Mouse (Mus musculus) midbrain, postnatal 0 days (tissue): ENCODE data around the gene Mef2d. TPM values are rescaled to one million over a fixed set of nuclear protein-coding genes. Genes with fewer than 3 reads are reported as not detected.

Source experiments
- ATAC-seq: fragments of 200-750 bp; cut with Nextera tagmentation; 2 replicates; pipeline ENCODE4 v1.8.0; 2017; ENCODE audit warnings: moderate number of reproducible peaks, mild to moderate bottlenecking, moderate TSS enrichment, moderate library complexity; ENCODE audit not compliant: low FRiP score
- DNase-seq: peaks from one replicate; pipeline ENCODE4 v3.0.0-alpha.2; 2015; ENCODE audit warnings: low spot score
- H3K27ac ChIP-seq: fragments of 300-500 bp; sonication (generic); 2 replicates; pipeline ENCODE4 v1.5.1; 2014; ENCODE audit warnings: low read depth, mild to moderate bottlenecking, low read length, mixed read lengths
- H3K27me3 ChIP-seq: fragments of 300-500 bp; sonication (generic); 2 replicates; pipeline ENCODE4 v1.6.1; 2014; ENCODE audit warnings: low read length, control low read depth, mixed read lengths; ENCODE audit not compliant: insufficient read depth
- H3K36me3 ChIP-seq: fragments of 300-500 bp; sonication (generic); 2 replicates; pipeline ENCODE4 v1.6.1; 2014; ENCODE audit warnings: low read length, control low read depth, mixed read lengths; ENCODE audit not compliant: insufficient read depth
- H3K4me1 ChIP-seq: fragments of 300-500 bp; sonication (generic); 2 replicates; pipeline ENCODE4 v1.6.1; 2014; ENCODE audit warnings: mild to moderate bottlenecking, control low read depth, antibody characterized with exemption, low read length, mixed read lengths; ENCODE audit not compliant: insufficient read depth
- H3K4me2 ChIP-seq: fragments of 300-500 bp; sonication (generic); 2 replicates; pipeline ENCODE4 v1.6.1; 2014; ENCODE audit warnings: low read depth, mild to moderate bottlenecking, low read length, mixed read lengths; ENCODE audit not compliant: poor library complexity, severe bottlenecking
- H3K4me3 ChIP-seq: fragments of 300-500 bp; sonication (generic); 2 replicates; pipeline ENCODE4 v1.5.1; 2014; ENCODE audit warnings: low read depth, mild to moderate bottlenecking, low read length, moderate library complexity
- H3K9ac ChIP-seq: fragments of 300-500 bp; sonication (generic); replicated peaks from 2 replicates; pipeline ENCODE4 v1.6.1; 2014; ENCODE audit warnings: mild to moderate bottlenecking, low read length, moderate library complexity, mixed read lengths; ENCODE audit not compliant: poor library complexity, severe bottlenecking
- H3K9me3 ChIP-seq: fragments of 300-500 bp; sonication (generic); 2 replicates; pipeline ENCODE4 v1.6.1; 2016; ENCODE audit warnings: low read length, control low read depth
- CTCF ChIP-seq: IDR thresholded peaks from 2 replicates; pipeline ENCODE4 v1.5.1; 2016; ENCODE audit warnings: antibody characterized with exemption, mild to moderate bottlenecking
- WGBS: fragments of 180-500 bp; shearing (Covaris S2); extraction: QIAGEN DNeasy Blood & Tissue Kit; methylation state at CpG from one replicate; pipeline ENCODE4 v1.1.7; 2014; 5-methylcytosine and 5-hydroxymethylcytosine counted together
- polyA plus RNA-seq: library from polyadenylated mRNA; unstranded; fragments of >200 nt; fragmentation: Nextera tagmentation; extraction: Ambion mirVana; gene quantifications from 2 replicates; pipeline ENCODE4 v1.2.1, GENCODE M21; 2015
- total RNA-seq: library from RNA; depleted of rRNA; stranded (reverse); fragments of >200 nt; gene quantifications from 2 replicates; pipeline ENCODE4 v1.2.3, GENCODE M21; 2014

Gene Mef2d
- total and polyA plus RNA-seq, 2 experiments from 2014 or later, result 26.1 to 59.6 TPM

- no peak for TF ChIP-seq CTCF
- ATAC-seq (no peak), DNase-seq (no peak)
- Histone ChIP-seq H3K27ac (no peak overlapping the region), H3K4me3 (no peak overlapping the region), H3K4me1 (no peaks in the 10 kb centered on the region), H3K36me3 (peaks cover 72% of the 10 kb centered on the region), H3K4me2 (no peak overlapping the region), H3K9ac (no peak overlapping the region), H3K27me3 (no peaks in the 10 kb centered on the region), H3K9me3 (no peaks in the 10 kb centered on the region)
- 63% methylated on average over 4 of the region's 4 CpGs for WGBS
These were observed 20.6 kb downstream of the Mef2d start for GRCm38 (mm10) chr3:88162811-88163210.

DNA sequence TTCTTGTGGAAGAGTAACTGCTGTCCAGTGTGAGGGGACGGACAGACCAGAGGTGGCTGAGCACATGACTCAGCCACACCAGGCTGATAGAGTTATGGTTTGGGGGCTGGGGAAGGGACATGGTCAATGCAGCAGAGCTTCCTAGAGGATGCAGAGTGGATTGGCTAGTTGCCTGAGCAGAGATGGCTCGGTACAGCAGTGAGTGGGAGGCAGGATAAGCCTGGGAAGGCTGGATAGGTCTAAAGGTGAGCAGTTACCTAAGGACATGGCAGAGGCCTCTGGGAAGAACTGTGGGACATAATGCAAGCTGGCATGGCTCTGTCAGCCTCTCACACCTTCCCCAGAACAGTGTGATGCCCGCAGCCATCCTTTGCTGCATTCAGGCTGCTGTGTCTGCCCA, 21.7 kb downstream of the Mef2d start:
- WGBS, result 70% methylated on average over 3 of the region's 3 CpGs
- H3K4me1 ChIP-seq, result no peaks in the 10 kb centered on the region
- no peak overlapping the region for H3K27ac ChIP-seq
- H3K9me3 ChIP-seq, result no peaks in the 10 kb centered on the region
- TF ChIP-seq CTCF, result no peak
- H3K9ac ChIP-seq, result no peak overlapping the region
- H3K36me3 ChIP-seq, result peaks cover 80% of the 10 kb centered on the region
- no peak for ATAC-seq
- H3K27me3 ChIP-seq, result no peaks in the 10 kb centered on the region
- no peak for DNase-seq
- H3K4me3 ChIP-seq, result no peak overlapping the region
- H3K4me2 ChIP-seq, result no peak overlapping the region

DNA sequence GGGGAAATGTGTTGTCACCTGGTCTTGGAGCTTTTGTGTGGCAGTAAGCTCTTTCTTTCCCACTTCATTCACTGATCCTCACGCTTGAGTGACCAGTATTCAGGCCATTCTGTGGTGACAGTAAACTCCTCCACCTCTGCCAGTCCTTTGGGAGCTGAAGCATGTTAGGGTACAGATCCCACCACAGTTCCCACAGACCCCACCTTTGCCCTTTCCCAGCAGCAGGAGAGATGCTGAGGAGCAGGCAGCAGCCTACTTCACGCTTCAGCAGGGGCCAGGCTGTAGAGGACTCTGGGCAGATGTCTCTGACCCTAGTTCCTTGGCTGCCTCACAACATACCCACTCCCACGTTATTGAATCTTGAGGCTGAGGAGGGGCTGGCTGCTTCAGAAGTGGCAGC, 22.1 kb downstream of the Mef2d start:
- ATAC-seq, result no peak
- no peak for DNase-seq
- H3K4me1 ChIP-seq, result no peaks in the 10 kb centered on the region
- no peak for TF ChIP-seq CTCF
- WGBS, result 52% methylated on average over 3 of the region's 3 CpGs
- H3K27me3 ChIP-seq, result no peaks in the 10 kb centered on the region
- H3K4me3 ChIP-seq, result no peak overlapping the region
- no peak overlapping the region for H3K9ac ChIP-seq
- no peak overlapping the region for H3K27ac ChIP-seq
- H3K4me2 ChIP-seq, result no peak overlapping the region
- no peaks in the 10 kb centered on the region for H3K9me3 ChIP-seq
- H3K36me3 ChIP-seq, result peaks cover 81% of the 10 kb centered on the region

GRCm38 (mm10) chr3:88166056-88166455, 23.9 kb downstream of the Mef2d start:
- DNase-seq, result no peak
- no peaks in the 10 kb centered on the region for H3K9me3 ChIP-seq
- WGBS, result 87% methylated on average over 5 of the region's 5 CpGs
- no peak for TF ChIP-seq CTCF
- no peak overlapping the region for H3K4me2 ChIP-seq
- no peak overlapping the region for H3K4me3 ChIP-seq
- H3K36me3 ChIP-seq, result peaks cover 77% of the 10 kb centered on the region
- H3K9ac ChIP-seq, result no peak overlapping the region
- no peaks in the 10 kb centered on the region for H3K4me1 ChIP-seq
- no peaks in the 10 kb centered on the region for H3K27me3 ChIP-seq
- no peak overlapping the region for H3K27ac ChIP-seq
- ATAC-seq, result no peak

- ATAC-seq (no peak), DNase-seq (no peak)
- no peak overlapping the region for H3K4me3 ChIP-seq
- H3K4me2 ChIP-seq, result no peak overlapping the region
- peaks cover 56% of the 10 kb centered on the region for H3K36me3 ChIP-seq
- 94% methylated on average over 5 of the region's 5 CpGs for WGBS
- H3K27me3 ChIP-seq, result no peaks in the 10 kb centered on the region
- TF ChIP-seq CTCF, result no peak
- H3K9me3 ChIP-seq, result no peaks in the 10 kb centered on the region
- no peak overlapping the region for H3K27ac ChIP-seq
- no peaks in the 10 kb centered on the region for H3K4me1 ChIP-seq
- no peak overlapping the region for H3K9ac ChIP-seq
These were observed 28.2 kb downstream of the Mef2d start for GRCm38 (mm10) chr3:88170361-88170760.

DNA sequence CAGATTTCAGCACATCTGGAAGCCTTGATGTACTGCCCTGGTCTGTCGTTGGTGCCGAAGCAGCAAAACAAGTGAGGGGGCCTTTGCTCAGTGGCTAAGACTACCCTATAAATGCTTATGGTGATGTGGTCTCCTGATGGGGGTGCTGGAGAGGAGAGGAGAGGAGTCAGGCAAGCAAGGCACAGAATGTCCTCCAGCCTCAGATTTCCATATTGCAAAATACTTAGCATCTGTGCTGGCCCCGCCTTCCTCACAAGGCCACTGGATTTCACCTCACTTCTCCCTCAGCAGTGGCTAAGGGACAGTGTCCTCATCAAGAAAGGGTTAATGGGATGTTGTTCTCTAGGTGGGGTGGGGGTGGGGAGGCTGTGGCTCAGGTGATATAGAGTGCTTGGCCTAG, 30.3 kb downstream of the Mef2d start:
- H3K4me3 ChIP-seq, result no peak overlapping the region
- 89% methylated on average over 3 of the region's 3 CpGs for WGBS
- H3K36me3 ChIP-seq, result peaks cover 42% of the 10 kb centered on the region
- no peaks in the 10 kb centered on the region for H3K27me3 ChIP-seq
- H3K9ac ChIP-seq, result no peak overlapping the region
- no peak for ATAC-seq
- no peaks in the 10 kb centered on the region for H3K4me1 ChIP-seq
- TF ChIP-seq CTCF, result no peak
- H3K27ac ChIP-seq, result no peak overlapping the region; the same call in 1 of the 2 replicates
- no peak overlapping the region for H3K4me2 ChIP-seq
- H3K9me3 ChIP-seq, result no peaks in the 10 kb centered on the region
- no peak for DNase-seq
